Mouse (Mus musculus): ENCODE data around the gene Lck. TPM values are rescaled to one million over a fixed set of nuclear protein-coding genes. Genes with fewer than 3 reads are reported as not detected.

The Lck gene
- total RNA-seq, 2 experiments from 2014 or later: 3.4 to 3.9 TPM

- no peak for DNase-seq (ENCODE audit: low spot score in 2 of 2)
Observed at GRCm38 (mm10) chr4:129509650-129510049, 63.8 kb downstream of the Lck start.

GRCm38 (mm10) chr4:129508834-129509600, 64.4 kb downstream of the Lck start:
- DNase-seq (ENCODE audit: low spot score in 2 of 2): no peak

- DNase-seq (ENCODE audit: low spot score in 2 of 2): no peak
Observed at GRCm38 (mm10) chr4:129508237-129508515, 65.3 kb downstream of the Lck start.

GRCm38 (mm10) chr4:129507434-129508236, 65.8 kb downstream of the Lck start:
- DNase-seq (ENCODE audit: low spot score in 2 of 2): no peak

GRCm38 (mm10) chr4:129505511-129505910, 67.9 kb downstream of the Lck start:
- no peak for DNase-seq (ENCODE audit: low spot score in 2 of 2)

GRCm38 (mm10) chr4:129502901-129503444, 70.5 kb downstream of the Lck start:
- no peak for DNase-seq (ENCODE audit: low spot score in 2 of 2)

GRCm38 (mm10) chr4:129502327-129502888, 71.0 kb downstream of the Lck start:
- DNase-seq (ENCODE audit: low spot score in 2 of 2): no peak

GRCm38 (mm10) chr4:129500607-129501566, 72.6 kb downstream of the Lck start:
- DNase-seq (ENCODE audit: low spot score in 2 of 2): peak in 1 of 2 experiments; percentile 60

- no peak for DNase-seq (ENCODE audit: low spot score in 2 of 2)
Observed at GRCm38 (mm10) chr4:129500017-129500416, 73.4 kb downstream of the Lck start.

GRCm38 (mm10) chr4:129498941-129499340, 74.5 kb downstream of the Lck start:
- no peak for DNase-seq (ENCODE audit: low spot score in 2 of 2)

Small RNAs within 50 kb of the gene (microRNA-seq; reads per million reads assigned to microRNA genes)
- gene Mir8119: 0 reads per million in 2 experiments

Other genes with a start within 250 kb of the Lck start
- gene Rbbp4, start 238.3 kb downstream of the Lck start, total RNA-seq (2021): 100 to 1,000 TPM; 124 to 134 TPM
- 10 to 100 TPM; 27.4 to 31.6 TPM for gene Zbtb8os, start 237.9 kb downstream of the Lck start, total RNA-seq (2021)
- gene Zbtb8a, start 195.5 kb downstream of the Lck start, total RNA-seq (2021): 1 to 10 TPM; 3.2 to 3.5 TPM
- 1 to 10 TPM; 5.3 to 6.0 TPM for gene Zbtb8b, start 132.8 kb downstream of the Lck start, total RNA-seq (2021)
- 10 to 100 TPM; 63.0 to 63.5 TPM for gene Bsdc1, start 112.1 kb downstream of the Lck start, total RNA-seq (2021)
- gene Tssk3, start 82.6 kb downstream of the Lck start, total RNA-seq (2021): not detected
- gene Fam229a, start 82.5 kb downstream of the Lck start, total RNA-seq (2021): not detected
- gene Marcksl1, start 60.1 kb downstream of the Lck start, total RNA-seq (2021): 10 to 100 TPM; 72.5 to 76.6 TPM
- 10 to 100 TPM; 36.9 to 43.0 TPM for gene Hdac1, start 30.9 kb downstream of the Lck start, total RNA-seq (2021)
- under 1 TPM; 0.51 to 0.74 TPM for gene Fam167b, start 4.9 kb upstream of the Lck start, total RNA-seq (2021)
- gene Eif3i, start 27.0 kb upstream of the Lck start, total RNA-seq (2021): 100 to 1,000 TPM; 127 to 131 TPM
- 10 to 100 TPM; 73.7 to 79.8 TPM for gene Tmem234, start 27.0 kb upstream of the Lck start, total RNA-seq (2021)
- gene Dcdc2b, start 40.6 kb upstream of the Lck start, total RNA-seq (2021): 1 to 10 TPM; 5.6 to 6.2 TPM
- 10 to 100 TPM; 36.2 to 37.4 TPM for gene Iqcc, start 45.5 kb upstream of the Lck start, total RNA-seq (2021)
- 10 to 100 TPM; 55.7 to 59.1 TPM for gene Ccdc28b, start 50.3 kb upstream of the Lck start, total RNA-seq (2021)
- gene Txlna, start 67.4 kb upstream of the Lck start, total RNA-seq (2021): 10 to 100 TPM; 49.9 to 51.3 TPM
- gene Kpna6, start 99.1 kb upstream of the Lck start, total RNA-seq (2021): 10 to 100 TPM; 87.8 to 89.6 TPM
- 10 to 100 TPM; 12.8 to 15.5 TPM for gene Tmem39b, start 123.2 kb upstream of the Lck start, total RNA-seq (2021)
- gene Khdrbs1, start 168.7 kb upstream of the Lck start, total RNA-seq (2021): 10 to 100 TPM; 82.7 to 88.7 TPM
- gene Ptp4a2, start 237.6 kb upstream of the Lck start, total RNA-seq (2021): 100 to 1,000 TPM; 142 to 143 TPM

Data from layer of hippocampus, adult 18-20 months (tissue).